Mouse (Mus musculus) telencephalon, adult 2 months (tissue): ENCODE data around the gene Zdhhc3.
A peak's percentile ranks its signal among the peaks of the same experiment; 100 is the strongest.

Experiments
- DNase-seq: peaks from one replicate; pipeline ENCODE4 v3.0.0-alpha.2; 2011; ENCODE audit warnings: low read depth, low spot score

Gene Zdhhc3

GRCm38 (mm10) chr9:123020995-123021631, 91.9 kb downstream of the Zdhhc3 start, which contains the start of gene Tmem42:
Gene Tmem42 (plus strand): TSS chr9:123021326.
- DNase-seq, result peak; percentile 76
